Mouse (Mus musculus): ENCODE measurements around the gene Dohh. TPM values are rescaled to one million over a fixed set of nuclear protein-coding genes. Genes with fewer than 3 reads are reported as not detected.
A peak's percentile ranks its signal among the peaks of the same experiment; 100 is the strongest.

Gene Dohh
- polyA plus RNA-seq, 1 experiment: 47.9 TPM

DNA sequence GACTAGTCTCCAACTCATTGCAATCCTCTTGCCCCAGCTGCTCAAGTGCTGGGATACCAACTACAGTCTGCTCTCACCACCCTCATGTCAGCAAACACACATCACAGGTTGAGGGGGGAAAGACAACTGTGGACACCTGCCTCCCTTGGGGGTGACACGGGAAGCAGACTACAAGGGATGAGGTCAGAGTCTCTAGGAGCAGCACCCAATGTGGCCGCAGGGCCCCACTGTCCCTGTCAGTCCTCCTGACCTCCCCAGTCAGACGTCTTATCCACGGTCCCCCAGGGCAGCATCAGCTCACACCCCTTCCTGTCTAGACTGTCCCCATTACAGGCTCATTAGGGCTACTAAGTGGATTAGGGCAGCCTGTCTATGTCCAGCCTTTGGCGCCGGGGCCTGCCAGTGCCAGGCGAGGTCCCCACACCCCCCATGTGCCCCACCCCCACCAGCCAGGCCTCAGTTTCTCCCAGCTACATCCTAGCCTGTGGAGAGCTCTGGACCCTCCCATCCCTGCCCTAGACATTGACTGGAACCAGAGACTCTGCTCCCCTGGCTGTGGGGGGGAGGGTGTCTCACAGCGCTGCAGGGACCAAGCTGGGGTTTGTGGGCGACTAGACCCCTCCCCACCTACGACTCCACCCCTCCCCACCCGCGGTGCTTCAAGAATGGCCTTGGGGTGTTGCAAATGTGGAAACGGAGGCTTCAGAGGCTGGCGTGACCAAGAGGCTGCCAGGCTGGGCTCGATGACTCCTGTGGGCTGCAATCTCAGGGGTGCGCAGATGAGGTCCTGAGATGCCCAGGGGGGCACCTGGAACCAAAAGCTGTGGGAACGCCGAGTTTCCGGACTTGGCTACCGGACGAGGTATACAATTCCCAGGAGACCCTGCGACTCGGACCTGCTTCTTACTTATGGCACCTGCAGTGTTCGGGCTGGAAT is 22.5 kb downstream of the Dohh start:
- Histone ChIP-seq H3K4me3 (ENCODE audit: extremely low read depth, insufficient read depth, insufficient read length) (peak overlapping the region; percentile 46; the same call in 1 of the 2 replicates), H3K27me3 (ENCODE audit: control insufficient read depth, insufficient read depth, low read length) (no peaks in the 10 kb centered on the region), H3K27ac (ENCODE audit: insufficient read depth, low read length) (peak overlapping the region; percentile 50; the same call in 1 of the 2 replicates), H3K36me3 (ENCODE audit: control insufficient read depth, insufficient read depth, low read length) (peaks cover 6% of the 10 kb centered on the region; the same call in 1 of the 2 replicates), H3K4me1 (ENCODE audit: control insufficient read depth, insufficient read depth, insufficient read length) (peaks cover 31% of the 10 kb centered on the region)
- WGBS: 67% methylated on average over 24 of the region's 24 CpGs
- no peak for DNase-seq (ENCODE audit: low read depth in 1 of 2, low spot score in 2 of 2)
- TF ChIP-seq POLR2A (IDR thresholded peaks at IDR 0.05; ENCODE audit: low read depth, low read length): no peak
- TF ChIP-seq CTCF (IDR thresholded peaks at IDR 0.05; ENCODE audit: extremely low read depth, insufficient read depth, insufficient read length, insufficient replicate concordance): no peak

DNA sequence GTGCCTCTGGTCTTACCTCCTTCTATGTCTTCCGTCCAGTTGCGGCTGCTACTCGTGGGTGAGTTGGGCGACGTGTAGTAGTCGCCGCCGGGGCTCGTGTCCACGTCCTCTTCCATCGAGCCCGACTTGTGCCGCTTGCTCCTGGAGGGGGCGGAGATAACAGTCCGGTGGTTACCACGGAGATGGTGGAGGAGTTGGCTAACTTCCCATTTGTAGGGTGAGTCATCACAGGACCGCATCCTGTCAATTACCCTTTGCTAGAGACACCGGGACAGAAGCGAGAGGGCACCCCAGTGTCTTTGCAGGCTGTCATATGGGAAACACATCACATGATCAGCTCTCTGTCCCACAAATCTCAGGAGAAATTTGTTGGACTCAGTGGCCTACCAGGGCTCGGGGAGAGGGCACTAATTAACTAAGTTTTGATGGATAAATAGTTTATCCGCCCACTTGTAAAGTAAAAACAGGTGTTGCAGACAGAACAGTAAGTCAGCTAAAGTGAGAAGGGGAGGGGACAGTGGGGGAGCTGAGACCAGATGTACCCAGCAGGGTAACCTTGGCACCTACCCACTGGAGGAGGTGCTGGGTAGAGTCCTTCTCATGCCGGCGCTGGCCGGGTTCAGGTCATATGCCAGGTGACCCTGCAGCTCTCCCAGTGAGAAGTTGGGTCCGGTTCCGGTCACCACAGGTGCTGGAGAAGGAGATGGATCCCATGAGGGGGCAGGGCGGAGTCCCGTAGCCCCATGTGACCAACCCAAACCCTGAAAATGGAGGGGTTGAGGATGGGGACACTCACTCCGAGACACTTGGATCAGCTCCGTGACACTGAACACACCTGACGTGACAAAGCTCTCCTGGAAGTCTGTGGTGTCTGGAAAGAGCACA is 23.6 kb downstream of the Dohh start:
- peaks cover 6% of the 10 kb centered on the region; the same call in 1 of the 2 replicates for H3K36me3 ChIP-seq (ENCODE audit: control insufficient read depth, insufficient read depth, low read length)
- peak overlapping the region; percentile 46; the same call in 1 of the 2 replicates for H3K4me3 ChIP-seq (ENCODE audit: extremely low read depth, insufficient read depth, insufficient read length)
- no peaks in the 10 kb centered on the region for H3K27me3 ChIP-seq (ENCODE audit: control insufficient read depth, insufficient read depth, low read length)
- H3K4me1 ChIP-seq (ENCODE audit: control insufficient read depth, insufficient read depth, insufficient read length): peaks cover 31% of the 10 kb centered on the region
- DNase-seq (ENCODE audit: low read depth in 1 of 2, low spot score in 2 of 2): peak; percentile 44 to 57
- TF ChIP-seq POLR2A (IDR thresholded peaks at IDR 0.05; ENCODE audit: low read depth, low read length): no peak
- TF ChIP-seq CTCF (IDR thresholded peaks at IDR 0.05; ENCODE audit: extremely low read depth, insufficient read depth, insufficient read length, insufficient replicate concordance): no peak
- WGBS: 31% methylated on average over 31 of the region's 31 CpGs
- H3K27ac ChIP-seq (ENCODE audit: insufficient read depth, low read length): peak overlapping the region; percentile 50

DNA sequence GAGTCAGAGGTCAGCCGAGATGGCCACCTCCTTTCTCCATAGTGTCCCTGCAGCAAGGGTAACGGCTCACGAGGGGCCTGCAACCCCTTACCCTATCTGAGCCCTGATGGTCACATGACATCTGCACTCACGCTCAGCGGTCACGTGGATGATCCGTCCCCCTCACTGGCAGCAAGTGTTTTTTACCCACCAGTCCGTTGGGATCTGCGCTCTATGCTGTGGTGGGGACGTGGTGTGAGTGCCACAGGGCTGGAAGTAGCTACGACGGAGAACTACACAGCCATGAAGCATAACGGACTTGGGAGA is 24.1 kb downstream of the Dohh start:
- H3K36me3 ChIP-seq (ENCODE audit: control insufficient read depth, insufficient read depth, low read length): peaks cover 6% of the 10 kb centered on the region; the same call in 1 of the 2 replicates
- no peaks in the 10 kb centered on the region for H3K27me3 ChIP-seq (ENCODE audit: control insufficient read depth, insufficient read depth, low read length)
- no peak for TF ChIP-seq CTCF (IDR thresholded peaks at IDR 0.05; ENCODE audit: extremely low read depth, insufficient read depth, insufficient read length, insufficient replicate concordance)
- no peak for TF ChIP-seq POLR2A (IDR thresholded peaks at IDR 0.05; ENCODE audit: low read depth, low read length)
- WGBS: 72% methylated on average over 13 of the region's 13 CpGs
- no peak for DNase-seq (ENCODE audit: low read depth in 1 of 2, low spot score in 2 of 2)
- H3K4me1 ChIP-seq (ENCODE audit: control insufficient read depth, insufficient read depth, insufficient read length): peaks cover 31% of the 10 kb centered on the region
- H3K27ac ChIP-seq (ENCODE audit: insufficient read depth, low read length): peak overlapping the region; percentile 23
- H3K4me3 ChIP-seq (ENCODE audit: extremely low read depth, insufficient read depth, insufficient read length): no peak overlapping the region

DNA sequence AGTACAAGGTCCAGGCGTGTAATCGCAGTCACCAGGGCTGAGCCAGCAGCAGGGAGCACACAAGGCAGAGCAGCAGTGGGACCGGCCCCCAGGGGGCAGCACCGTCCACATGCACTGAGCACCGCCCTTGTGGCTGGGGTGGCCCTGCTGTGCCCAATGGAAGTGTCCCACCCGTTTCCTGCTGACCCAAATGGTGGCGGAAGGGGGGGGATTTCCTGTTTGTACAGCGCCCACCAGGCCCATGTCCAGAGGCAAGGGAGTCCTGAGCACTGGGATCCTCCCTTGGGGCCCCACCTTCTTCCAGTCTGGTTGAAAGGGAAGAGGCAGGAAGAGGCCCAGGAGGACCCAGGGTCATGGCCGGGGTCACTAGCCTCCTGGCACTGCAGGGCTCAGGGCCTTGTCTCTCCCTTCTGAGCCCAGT is 24.7 kb downstream of the Dohh start:
- TF ChIP-seq CTCF (IDR thresholded peaks at IDR 0.05; ENCODE audit: extremely low read depth, insufficient read depth, insufficient read length, insufficient replicate concordance) (peak; percentile 95), POLR2A (IDR thresholded peaks at IDR 0.05; ENCODE audit: low read depth, low read length) (no peak)
- no peaks in the 10 kb centered on the region for H3K27me3 ChIP-seq (ENCODE audit: control insufficient read depth, insufficient read depth, low read length)
- peak overlapping the region; percentile 26; the same call in 1 of the 2 replicates for H3K27ac ChIP-seq (ENCODE audit: insufficient read depth, low read length)
- peaks cover 5% of the 10 kb centered on the region; the same call in 1 of the 2 replicates for H3K36me3 ChIP-seq (ENCODE audit: control insufficient read depth, insufficient read depth, low read length)
- 20% methylated on average over 9 of the region's 9 CpGs for WGBS
- peak in 1 of 2 experiments; percentile 74 for DNase-seq (ENCODE audit: low read depth in 1 of 2, low spot score in 2 of 2)
- no peak overlapping the region for H3K4me3 ChIP-seq (ENCODE audit: extremely low read depth, insufficient read depth, insufficient read length)
- H3K4me1 ChIP-seq (ENCODE audit: control insufficient read depth, insufficient read depth, insufficient read length): peaks cover 31% of the 10 kb centered on the region

DNA sequence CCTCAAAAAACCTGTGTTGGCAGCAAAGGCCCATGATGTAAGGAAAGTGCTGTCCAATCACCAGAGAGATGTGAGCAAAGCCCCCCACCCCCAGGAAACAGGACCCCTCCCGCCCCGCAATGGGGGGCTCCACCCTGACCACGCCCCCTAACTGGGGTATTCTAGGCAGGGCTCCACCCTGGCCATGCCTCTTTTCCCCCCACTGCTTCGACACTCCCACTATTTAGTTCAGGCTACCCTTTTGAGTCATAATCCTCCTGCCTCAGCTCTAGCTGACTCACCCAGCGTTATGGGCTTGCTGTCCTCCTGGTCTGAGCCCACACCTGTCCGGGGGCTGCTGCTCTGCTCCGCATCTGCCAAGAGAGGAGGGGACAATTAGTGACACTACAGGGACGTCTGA is 25.1 kb downstream of the Dohh start:
- H3K4me1 ChIP-seq (ENCODE audit: control insufficient read depth, insufficient read depth, insufficient read length): peaks cover 30% of the 10 kb centered on the region
- H3K36me3 ChIP-seq (ENCODE audit: control insufficient read depth, insufficient read depth, low read length): peaks cover 5% of the 10 kb centered on the region; the same call in 1 of the 2 replicates

DNA sequence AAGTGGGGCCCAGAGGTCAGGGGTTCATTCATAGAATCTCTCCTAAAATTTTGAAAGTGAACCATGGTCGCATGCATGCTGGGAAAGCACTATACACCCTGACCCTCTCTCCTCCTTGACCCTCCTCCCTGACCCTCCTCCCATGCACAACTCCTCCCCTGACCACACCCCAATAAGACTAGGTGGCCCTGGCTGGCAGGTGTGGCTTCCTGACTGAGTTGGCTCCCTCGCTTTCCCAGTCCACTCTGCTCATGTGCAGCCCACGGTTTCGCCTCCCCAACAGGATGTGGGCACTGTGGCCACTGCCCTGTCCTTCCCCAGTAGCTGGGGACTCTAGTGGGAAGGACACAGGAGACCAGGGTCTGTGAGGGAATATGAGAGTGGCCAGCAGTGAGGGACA is 26.1 kb downstream of the Dohh start:
- H3K4me1 ChIP-seq (ENCODE audit: control insufficient read depth, insufficient read depth, insufficient read length): peaks cover 23% of the 10 kb centered on the region; the same call in 1 of the 2 replicates
- TF ChIP-seq POLR2A (IDR thresholded peaks at IDR 0.05; ENCODE audit: low read depth, low read length): no peak
- no peak for TF ChIP-seq CTCF (IDR thresholded peaks at IDR 0.05; ENCODE audit: extremely low read depth, insufficient read depth, insufficient read length, insufficient replicate concordance)
- DNase-seq (ENCODE audit: low read depth in 1 of 2, low spot score in 2 of 2): no peak
- H3K27me3 ChIP-seq (ENCODE audit: control insufficient read depth, insufficient read depth, low read length): no peaks in the 10 kb centered on the region
- H3K36me3 ChIP-seq (ENCODE audit: control insufficient read depth, insufficient read depth, low read length): peaks cover 3% of the 10 kb centered on the region; the same call in 1 of the 2 replicates
- H3K27ac ChIP-seq (ENCODE audit: insufficient read depth, low read length): peak overlapping the region; percentile 40; the same call in 1 of the 2 replicates
- no peak overlapping the region for H3K4me3 ChIP-seq (ENCODE audit: extremely low read depth, insufficient read depth, insufficient read length)
- 43% methylated on average over 4 of the region's 4 CpGs for WGBS

More for the DNA sequence above, 25.1 kb downstream of the Dohh start:
- TF ChIP-seq POLR2A (IDR thresholded peaks at IDR 0.05; ENCODE audit: low read depth, low read length) (no peak), CTCF (IDR thresholded peaks at IDR 0.05; ENCODE audit: extremely low read depth, insufficient read depth, insufficient read length, insufficient replicate concordance) (no peak)
- Histone ChIP-seq H3K4me3 (ENCODE audit: extremely low read depth, insufficient read depth, insufficient read length) (no peak overlapping the region), H3K27me3 (ENCODE audit: control insufficient read depth, insufficient read depth, low read length) (no peaks in the 10 kb centered on the region), H3K27ac (ENCODE audit: insufficient read depth, low read length) (peak overlapping the region; percentile 26; the same call in 1 of the 2 replicates)
- DNase-seq (ENCODE audit: low read depth in 1 of 2, low spot score in 2 of 2): no peak
- WGBS: 45% methylated on average over 8 of the region's 8 CpGs

All from spleen, adult 2 months (tissue).